ENCODE assay signal across 8 mouse cellular contexts in the genomic region with DNA sequence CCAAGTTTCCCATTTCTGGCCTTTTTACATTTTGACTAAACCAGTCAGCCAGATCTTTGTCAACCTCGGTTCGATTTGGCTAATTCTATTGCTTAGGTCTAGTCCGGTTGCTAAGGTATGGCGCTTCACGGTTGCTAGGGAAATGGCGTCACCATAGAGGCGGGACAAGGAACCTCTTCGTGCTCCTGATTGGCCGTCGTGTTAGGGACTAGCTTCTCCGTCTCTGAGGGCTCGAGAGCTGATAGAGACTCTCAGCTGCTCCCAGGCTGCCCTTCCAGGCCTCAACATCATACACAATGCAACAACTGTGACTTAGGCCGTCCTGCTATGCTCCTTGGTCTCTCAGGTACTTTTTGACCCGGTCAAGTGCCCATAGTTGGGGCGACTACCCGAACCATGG. TPM values are rescaled to one million over a fixed set of nuclear protein-coding genes. Genes with fewer than 3 reads are reported as not detected.
A peak's percentile ranks its signal among the peaks of the same experiment; 100 is the strongest.
DNase-seq lines count a peak whose midpoint lies in the region; ATAC-seq and TF ChIP-seq lines count a peak whose summit lies in the region.

Gene Fkbpl (plus strand): TSS at position 157 of the 400 bp plus-strand sequence.

- TF ChIP-seq CTCF in bone marrow macrophage, adult 2 months (IDR thresholded peaks at IDR 0.05; ENCODE audit: low read depth, low read length) = no peak
- TF ChIP-seq CTCF in embryonic fibroblast, embryonic 13.5 days (IDR thresholded peaks at IDR 0.05; ENCODE audit: borderline replicate concordance, insufficient read depth, low read length) = no peak

- H3K4me2 ChIP-seq in kidney, embryonic 15.5 days = peak within 1 kb of the TSS; percentile 73

- H3K36me3 ChIP-seq in heart, embryonic 10.5 days = peaks cover 17% of the 10 kb centered on the region
- peaks cover 8% of the 10 kb centered on the region for H3K36me3 ChIP-seq in kidney, embryonic 15.5 days

- peak; percentile 96 for DNase-seq in A20 (ENCODE audit: low read depth, low spot score)
- peak; percentile 97 for DNase-seq in heart, embryonic 10.5 days (ENCODE audit: low spot score)
- DNase-seq in liver = peak; percentile 89
- peak; percentile 91 to 93 for DNase-seq in spleen, postnatal 4 days (ENCODE audit: low spot score in 2 of 2)

- 1% methylated on average over 16 of the region's 16 CpGs for WGBS in heart, embryonic 10.5 days
- under 1% methylated on average over 16 of the region's 16 CpGs for WGBS in kidney, embryonic 15.5 days

- ATAC-seq in kidney, embryonic 15.5 days (replicated peaks; ENCODE audit: low FRiP score) = peak; percentile 74
- ATAC-seq in monocyte, adult 5-6 weeks (replicated peaks; ENCODE audit: insufficient number of reproducible peaks, low FRiP score, low TSS enrichment, poor library complexity, severe bottlenecking) = peak; percentile 79

- TF ChIP-seq POLR2A in bone marrow macrophage, adult 2 months (IDR thresholded peaks at IDR 0.05; ENCODE audit: borderline replicate concordance, low read depth, low read length) = no peak
- peak; percentile 91 for TF ChIP-seq POLR2A in embryonic fibroblast, embryonic 13.5 days (IDR thresholded peaks at IDR 0.05; ENCODE audit: low read depth, low read length)

- H3K9ac ChIP-seq in kidney, embryonic 15.5 days = peak within 1 kb of the TSS; percentile 63

- no peaks in the 10 kb centered on the region for H3K9me3 ChIP-seq in heart, embryonic 10.5 days
- no peaks in the 10 kb centered on the region for H3K9me3 ChIP-seq in kidney, embryonic 15.5 days (replicated peaks)

- peaks cover 68% of the 10 kb centered on the region for H3K4me1 ChIP-seq in bone marrow macrophage, adult 2 months (ENCODE audit: control insufficient read depth, insufficient read depth, low read length)
- peaks cover 6% of the 10 kb centered on the region; the same call in 1 of the 2 replicates for H3K4me1 ChIP-seq in embryonic fibroblast, embryonic 13.5 days (ENCODE audit: control insufficient read depth, insufficient read depth, low read length)
- peaks cover 36% of the 10 kb centered on the region for H3K4me1 ChIP-seq in heart, embryonic 10.5 days
- H3K4me1 ChIP-seq in kidney, embryonic 15.5 days = peaks cover 51% of the 10 kb centered on the region

- peak within 1 kb of the TSS; percentile 72 for H3K27ac ChIP-seq in bone marrow macrophage, adult 2 months (ENCODE audit: insufficient read depth, low read depth, low read length)
- H3K27ac ChIP-seq in embryonic fibroblast, embryonic 13.5 days (ENCODE audit: insufficient read depth, low read length) = 0 out of 2 replicates have a peak within 1 kb of the TSS, but pooled peaks have one; percentile 23
- H3K27ac ChIP-seq in heart, embryonic 10.5 days = peak within 1 kb of the TSS; percentile 90
- peak within 1 kb of the TSS; percentile 75 for H3K27ac ChIP-seq in kidney, embryonic 15.5 days

- no peaks in the 10 kb centered on the region for H3K27me3 ChIP-seq in heart, embryonic 10.5 days (ENCODE audit: insufficient read depth, poor library complexity, severe bottlenecking)
- no peaks in the 10 kb centered on the region for H3K27me3 ChIP-seq in kidney, embryonic 15.5 days

- peak within 1 kb of the TSS; percentile 74 for H3K4me3 ChIP-seq in bone marrow macrophage, adult 2 months (ENCODE audit: insufficient read depth, low read length)
- peak within 1 kb of the TSS; percentile 76 for H3K4me3 ChIP-seq in embryonic fibroblast, embryonic 13.5 days (ENCODE audit: insufficient read depth, low read length)
- H3K4me3 ChIP-seq in heart, embryonic 10.5 days = peak within 1 kb of the TSS; percentile 74
- H3K4me3 ChIP-seq in kidney, embryonic 15.5 days (replicated peaks) = peak within 1 kb of the TSS; percentile 59

RNA-seq across cellular contexts. Expression of gene Fkbpl, which starts in this region (rescaled TPM):
- polyA plus RNA-seq in bone marrow macrophage, adult 2 months (2012; ENCODE audit: insufficient read depth, insufficient read length, missing spikeins) = 22.4 and 22.9 TPM in 2 replicates
- polyA plus RNA-seq in embryonic fibroblast, embryonic 13.5 days (2011; ENCODE audit: insufficient read length, low read depth, missing spikeins) = 17.9 and 20.2 TPM in 2 replicates
- polyA plus RNA-seq in heart, embryonic 10.5 days (2016; fragmentation: Nextera tagmentation; extraction: Ambion mirVana) = 12.6 TPM in 2 replicates
- polyA plus RNA-seq in kidney, embryonic 15.5 days (2015; fragmentation: Nextera tagmentation; extraction: Ambion mirVana) = 17.2 and 18.4 TPM in 2 replicates
- total RNA-seq in monocyte, adult 5-6 weeks (2017) = 5.6 to 15.1 TPM (median 6.4 TPM) in 3 replicates

Comparison
In these comparisons a context has a peak if more than half of its experiments do, and no peak if none do; other contexts are left out.
1. Peak in every context shown above with its lines: DNase-seq, ATAC-seq, H3K4me3 ChIP-seq and H3K27ac ChIP-seq.
2. H3K27ac ChIP-seq: peak in every context shown above with its lines; median percentile 90 in heart, embryonic 10.5 days; 75 in kidney, embryonic 15.5 days; 72 in bone marrow macrophage, adult 2 months; 23 in embryonic fibroblast, embryonic 13.5 days.